Mouse (Mus musculus) heart, embryonic 14.5 days (tissue): ENCODE measurements around the gene Gm17190. TPM values are rescaled to one million over a fixed set of nuclear protein-coding genes. Genes with fewer than 3 reads are reported as not detected.

Source experiments
- ATAC-seq: fragments of 200-750 bp; cut with Nextera tagmentation; 2 replicates; pipeline ENCODE4 v1.8.0; 2017; ENCODE audit warnings: low read depth, moderate TSS enrichment; ENCODE audit not compliant: insufficient number of reproducible peaks, insufficient read depth, low FRiP score
- H3K27ac ChIP-seq, 2 experiments: fragments of 200-500 bp in 1 of 2; fragments of 300-500 bp in 1 of 2; sonication (generic) in 1 of 2; replicated peaks in 1 of 2; 2 replicates each; pipeline ENCODE4 v1.5.1; 2012 to 2014; ENCODE audit warnings: low read depth in 2 of 2, low read length in 2 of 2, control low read depth in 1 of 2, mild to moderate bottlenecking in 1 of 2, mixed read lengths in 1 of 2; ENCODE audit not compliant: control insufficient read depth in 1 of 2, insufficient read depth in 1 of 2
- H3K27me3 ChIP-seq: fragments of 300-500 bp; sonication (generic); 2 replicates; pipeline ENCODE4 v1.6.1; 2014; ENCODE audit warnings: mild to moderate bottlenecking, low read length, control low read depth; ENCODE audit not compliant: control insufficient read depth, insufficient read depth
- H3K36me3 ChIP-seq: fragments of 300-500 bp; sonication (generic); 2 replicates; pipeline ENCODE4 v1.6.1; 2014; ENCODE audit warnings: mild to moderate bottlenecking, control low read depth, low read length, mixed read lengths; ENCODE audit not compliant: control insufficient read depth, insufficient read depth
- H3K4me1 ChIP-seq, 2 experiments: fragments of 200-500 bp in 1 of 2; fragments of 300-500 bp in 1 of 2; sonication (generic) in 1 of 2; 2 replicates each; pipeline ENCODE4 v1.6.1; 2012 to 2014; ENCODE audit warnings: low read length in 2 of 2, control low read depth in 1 of 2, mixed read lengths in 1 of 2; ENCODE audit not compliant: control insufficient read depth in 2 of 2, insufficient read depth in 2 of 2
- H3K4me2 ChIP-seq: fragments of 300-500 bp; sonication (generic); 2 replicates; pipeline ENCODE4 v1.6.1; 2014; ENCODE audit warnings: mild to moderate bottlenecking, low read length
- H3K4me3 ChIP-seq, 2 experiments: fragments of 200-500 bp in 1 of 2; fragments of 300-500 bp in 1 of 2; sonication (generic) in 1 of 2; 2 replicates each; pipeline ENCODE4 v1.5.1; 2012 to 2014; ENCODE audit warnings: low read length in 2 of 2, mild to moderate bottlenecking in 2 of 2, control low read depth in 1 of 2, low read depth in 1 of 2, moderate library complexity in 1 of 2; ENCODE audit not compliant: control insufficient read depth in 1 of 2, insufficient read depth in 1 of 2
- H3K9ac ChIP-seq: fragments of 300-500 bp; sonication (generic); 2 replicates; pipeline ENCODE4 v1.6.1; 2014; ENCODE audit warnings: mild to moderate bottlenecking, low read length
- H3K9me3 ChIP-seq: fragments of 300-500 bp; sonication (generic); 2 replicates; pipeline ENCODE4 v1.6.1; 2016; ENCODE audit warnings: low read length, control low read depth; ENCODE audit not compliant: control insufficient read depth
- WGBS: fragments of 180-500 bp; shearing (Covaris S2); extraction: QIAGEN DNeasy Blood & Tissue Kit; methylation state at CpG from one replicate; pipeline ENCODE4 v1.1.7; 2014; 5-methylcytosine and 5-hydroxymethylcytosine counted together
- polyA plus RNA-seq: library from polyadenylated mRNA; unstranded; fragments of >200 nt; fragmentation: Nextera tagmentation; extraction: Ambion mirVana; gene quantifications from 2 replicates; pipeline ENCODE4 v1.2.1, GENCODE M21; 2014

Gm17190 gene
- polyA plus RNA-seq, 1 experiment from 2014 or later, result not detected

DNA sequence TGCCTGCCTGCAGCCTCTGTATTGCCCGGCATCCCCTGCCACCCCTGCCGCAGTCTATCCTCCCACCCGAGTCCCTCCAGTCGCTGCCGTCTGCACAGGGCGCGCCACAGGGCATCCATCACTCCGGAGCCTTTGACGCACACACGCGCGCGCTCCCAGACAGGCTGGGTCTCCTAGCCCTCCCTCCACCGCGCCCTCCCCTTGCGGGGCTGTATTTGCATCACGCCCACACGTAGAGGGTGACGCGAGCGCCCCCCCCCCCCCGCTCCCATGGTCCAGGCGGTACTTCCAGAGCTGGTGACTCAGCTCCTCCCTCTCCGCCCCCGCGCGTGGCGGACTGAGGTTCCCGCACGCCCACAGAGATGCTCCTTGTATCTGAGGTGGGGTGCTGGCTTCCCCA lies 49.2 kb downstream of the Gm17190 start:
- peak overlapping the region; percentile 95 for H3K4me2 ChIP-seq
- H3K27ac ChIP-seq, result no peak overlapping the region
- 0 out of 2 replicates have a peak overlapping the region, but pooled peaks have one; percentile 25 for H3K9ac ChIP-seq
- H3K36me3 ChIP-seq, result no peaks in the 10 kb centered on the region
- no peak for ATAC-seq
- peak overlapping the region; percentile 33 to 51 for H3K4me3 ChIP-seq
- peaks cover 75% of the 10 kb centered on the region for H3K27me3 ChIP-seq
- peaks cover 2 to 17% of the 10 kb centered on the region in 2 experiments; a peak in 2 of 4 replicates for H3K4me1 ChIP-seq
- WGBS, result under 1% methylated on average over 26 of the region's 30 CpGs
- no peaks in the 10 kb centered on the region for H3K9me3 ChIP-seq

- Histone ChIP-seq H3K27me3 (peaks cover 75% of the 10 kb centered on the region), H3K36me3 (no peaks in the 10 kb centered on the region), H3K4me1 (peaks cover 2 to 17% of the 10 kb centered on the region in 2 experiments; a peak in 2 of 4 replicates), H3K4me3 (peak overlapping the region; percentile 35 to 51), H3K9ac (peak overlapping the region; percentile 44; the same call in 1 of the 2 replicates), H3K9me3 (no peaks in the 10 kb centered on the region), H3K27ac (no peak overlapping the region), H3K4me2 (peak overlapping the region; percentile 95)
- ATAC-seq, result no peak
- under 1% methylated on average over 19 of the region's 19 CpGs for WGBS
Measured at GRCm38 (mm10) chr13:96131911-96132310, 50.1 kb downstream of the Gm17190 start.

DNA sequence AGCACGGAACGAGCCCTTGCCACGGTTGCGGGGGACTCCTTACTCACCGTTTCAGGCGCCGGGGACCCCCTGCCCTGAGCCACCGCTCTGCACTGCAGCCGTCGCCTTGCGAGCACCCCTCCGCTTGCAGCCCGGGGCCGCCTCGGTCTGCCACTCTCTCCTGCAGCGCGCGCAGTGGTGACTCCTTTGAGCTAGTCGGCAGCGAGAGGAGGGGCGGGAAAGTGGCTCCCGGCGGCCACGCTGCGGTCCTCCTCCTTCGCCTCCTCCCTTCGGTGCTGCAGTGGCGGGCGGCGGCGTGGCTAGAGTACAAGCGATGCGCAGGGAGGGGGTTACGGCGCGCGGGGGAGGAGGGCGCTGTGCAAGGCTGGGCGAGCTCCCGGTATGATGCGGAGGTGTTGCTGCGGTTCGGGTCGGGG lies 50.6 kb downstream of the Gm17190 start, which contains the start of gene Sv2c:
TSS of gene Sv2c (minus strand) at position 177 of the 416 bp plus-strand sequence.
- H3K27me3 ChIP-seq, result peaks cover 75% of the 10 kb centered on the region
- peak within 1 kb of the TSS; percentile 44; the same call in 1 of the 2 replicates for H3K9ac ChIP-seq
- peak within 1 kb of the TSS; percentile 95 for H3K4me2 ChIP-seq
- under 1% methylated on average over 40 of the region's 44 CpGs for WGBS
- H3K9me3 ChIP-seq, result no peaks in the 10 kb centered on the region
- peaks cover 2 to 17% of the 10 kb centered on the region in 2 experiments; a peak in 2 of 4 replicates for H3K4me1 ChIP-seq
- 0 out of 2 replicates have a peak, but pooled peaks have one; percentile 37 for ATAC-seq
- no peak within 1 kb of the TSS for H3K27ac ChIP-seq
- peak within 1 kb of the TSS; percentile 35 to 51 for H3K4me3 ChIP-seq
- H3K36me3 ChIP-seq, result no peaks in the 10 kb centered on the region

Other genes with a start within 250 kb of the Gm17190 start
- gene Iqgap2, start 190.1 kb upstream of the Gm17190 start, polyA plus RNA-seq, result 3.5 and 3.9 TPM in 2 replicates
- gene Gm20075, start 678 bp upstream of the Gm17190 start, polyA plus RNA-seq, result 33.5 and 37.2 TPM in 2 replicates
- 1.2 and 1.4 TPM in 2 replicates for gene Sv2c, start 50.5 kb downstream of the Gm17190 start, polyA plus RNA-seq